Mouse (Mus musculus) embryonic facial prominence, embryonic 12.5 days (tissue): ENCODE measurements around the gene Calcb. TPM values are rescaled to one million over a fixed set of nuclear protein-coding genes. Genes with fewer than 3 reads are reported as not detected.
"Not testable (repeated sequence)": the region's sequence is repeated elsewhere in the genome, so short reads cannot be mapped to it uniquely, and the experiment has no call there.

Experiments used
- ATAC-seq: fragments of 200-750 bp; cut with Nextera tagmentation; 2 replicates; pipeline ENCODE4 v1.8.0; 2017; ENCODE audit not compliant: insufficient number of reproducible peaks, insufficient read depth, low FRiP score, low TSS enrichment
- H3K27ac ChIP-seq: fragments of 300-500 bp; sonication (generic); 2 replicates; pipeline ENCODE4 v1.5.1; 2016; ENCODE audit warnings: mild to moderate bottlenecking
- H3K27me3 ChIP-seq: fragments of 300-500 bp; sonication (generic); 2 replicates; pipeline ENCODE4 v1.6.1; 2016; ENCODE audit warnings: mild to moderate bottlenecking, moderate library complexity
- H3K36me3 ChIP-seq: fragments of 300-500 bp; sonication (generic); 2 replicates; pipeline ENCODE4 v1.6.1; 2016; ENCODE audit warnings: mild to moderate bottlenecking
- H3K4me1 ChIP-seq: fragments of 300-500 bp; sonication (generic); 2 replicates; pipeline ENCODE4 v1.6.1; 2016
- H3K4me2 ChIP-seq: fragments of 300-500 bp; sonication (generic); replicated peaks from 2 replicates; pipeline ENCODE4 v1.6.1; 2016; ENCODE audit warnings: mild to moderate bottlenecking, moderate library complexity
- H3K4me3 ChIP-seq: fragments of 300-500 bp; sonication (generic); 2 replicates; pipeline ENCODE4 v1.5.1; 2016; ENCODE audit warnings: mild to moderate bottlenecking
- H3K9ac ChIP-seq: fragments of 300-500 bp; sonication (generic); 2 replicates; pipeline ENCODE4 v1.6.1; 2016; ENCODE audit warnings: mild to moderate bottlenecking, moderate library complexity
- H3K9me3 ChIP-seq: fragments of 300-500 bp; sonication (generic); 2 replicates; pipeline ENCODE4 v1.6.1; 2016; ENCODE audit warnings: mild to moderate bottlenecking, moderate library complexity
- WGBS: fragments of 180-500 bp; shearing (Covaris S2); methylation state at CpG from one replicate; pipeline ENCODE4 v1.1.7; 2016; 5-methylcytosine and 5-hydroxymethylcytosine counted together
- polyA plus RNA-seq: library from polyadenylated mRNA; unstranded; fragments of >200 nt; fragmentation: Nextera tagmentation; extraction: Ambion mirVana; gene quantifications from 2 replicates; pipeline ENCODE4 v1.2.1, GENCODE M21; 2016

Calcb gene
- polyA plus RNA-seq, result 0.24 and 0.28 TPM in 2 replicates

DNA sequence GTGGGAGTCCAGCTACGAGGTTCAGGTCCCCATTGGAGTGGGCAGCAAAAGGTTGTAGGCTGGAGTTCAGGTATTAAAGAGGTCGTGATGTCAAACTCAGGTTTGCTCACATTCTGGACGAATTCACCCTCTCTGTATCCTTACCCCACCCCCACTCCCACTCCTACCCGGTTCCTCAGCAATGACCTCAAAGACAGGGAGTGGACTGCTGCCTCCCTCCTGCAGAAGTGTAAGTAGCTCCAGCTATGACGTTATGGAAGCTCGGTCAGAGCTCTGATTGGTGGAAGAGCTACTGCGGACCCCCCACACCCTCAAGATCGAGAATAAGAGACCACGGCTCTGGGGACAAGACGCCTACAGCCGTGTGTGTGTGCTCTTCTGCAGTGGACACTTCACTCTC is at the start of gene Calcb:
Calcb (plus strand) TSS at position 344 of the 400 bp plus-strand sequence.
- Histone ChIP-seq H3K9ac (no peak within 1 kb of the TSS), H3K36me3 (no peaks in the 10 kb centered on the region), H3K4me2 (peak within 1 kb of the TSS; percentile 42), H3K4me1 (peaks cover 17% of the 10 kb centered on the region; the same call in 1 of the 2 replicates), H3K9me3 (no peaks in the 10 kb centered on the region), H3K4me3 (peak within 1 kb of the TSS; percentile 17; the same call in 1 of the 2 replicates), H3K27ac (no peak within 1 kb of the TSS), H3K27me3 (peaks cover 50% of the 10 kb centered on the region)
- WGBS, result 7% methylated on average over 11 of the region's 11 CpGs
- ATAC-seq, result peak; percentile 52; the same call in 1 of the 2 replicates

DNA sequence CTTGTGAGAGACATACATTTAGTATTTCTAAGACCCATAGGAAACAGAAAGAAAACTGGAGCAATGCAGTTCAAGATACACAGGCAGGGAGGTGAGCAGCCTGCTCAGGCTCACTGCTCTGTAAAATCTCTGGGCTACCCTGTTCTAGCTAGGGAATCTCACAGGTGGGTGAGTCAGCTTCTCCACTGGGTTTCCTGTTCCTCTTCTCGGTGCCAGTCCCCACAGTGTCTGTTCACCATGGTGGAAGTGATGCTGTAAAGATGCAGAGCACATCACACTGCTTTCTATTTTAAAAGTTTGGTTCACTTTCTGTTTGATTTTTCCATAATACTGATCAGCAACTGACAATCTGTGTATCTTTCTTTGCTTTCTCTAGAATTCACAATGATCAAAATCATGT is 47.0 kb upstream of the Calcb start:
- no peak overlapping the region for H3K9ac ChIP-seq
- no peaks in the 10 kb centered on the region for H3K36me3 ChIP-seq
- H3K9me3 ChIP-seq, result no peaks in the 10 kb centered on the region
- WGBS, result 71% methylated on average over 1 of the region's 1 CpGs
- no peaks in the 10 kb centered on the region for H3K4me1 ChIP-seq
- no peak overlapping the region for H3K4me3 ChIP-seq
- H3K4me2 ChIP-seq, result no peak overlapping the region
- no peaks in the 10 kb centered on the region for H3K27me3 ChIP-seq
- no peak for ATAC-seq
- H3K27ac ChIP-seq, result no peak overlapping the region

DNA sequence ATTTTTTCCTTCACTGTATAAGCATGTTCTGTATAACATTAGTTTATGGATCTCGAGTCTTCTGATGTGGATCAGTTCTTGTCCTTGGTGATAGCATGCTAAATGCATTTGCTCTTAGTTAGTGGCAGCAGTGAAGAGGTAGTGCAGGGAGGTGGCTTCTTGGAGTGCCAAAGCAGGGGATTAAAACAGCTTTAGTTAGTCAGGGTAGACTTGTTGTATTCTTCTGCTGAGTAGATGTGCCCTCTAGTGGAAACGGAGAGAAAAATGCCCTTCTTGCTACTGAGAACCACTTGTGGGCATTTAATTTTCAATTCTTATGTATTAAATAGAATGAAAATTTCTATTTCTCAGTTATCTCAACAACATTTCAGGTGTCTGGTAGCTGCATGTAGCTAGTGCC is 45.7 kb upstream of the Calcb start:
- H3K4me3 ChIP-seq, result no peak overlapping the region
- no peak overlapping the region for H3K27ac ChIP-seq
- no peak overlapping the region for H3K4me2 ChIP-seq
- H3K4me1 ChIP-seq, result no peaks in the 10 kb centered on the region
- H3K9me3 ChIP-seq, result no peaks in the 10 kb centered on the region
- WGBS, result 26% methylated on average over 2 of the region's 2 CpGs
- no peaks in the 10 kb centered on the region for H3K27me3 ChIP-seq
- no peak for ATAC-seq
- no peak overlapping the region for H3K9ac ChIP-seq
- no peaks in the 10 kb centered on the region for H3K36me3 ChIP-seq

DNA sequence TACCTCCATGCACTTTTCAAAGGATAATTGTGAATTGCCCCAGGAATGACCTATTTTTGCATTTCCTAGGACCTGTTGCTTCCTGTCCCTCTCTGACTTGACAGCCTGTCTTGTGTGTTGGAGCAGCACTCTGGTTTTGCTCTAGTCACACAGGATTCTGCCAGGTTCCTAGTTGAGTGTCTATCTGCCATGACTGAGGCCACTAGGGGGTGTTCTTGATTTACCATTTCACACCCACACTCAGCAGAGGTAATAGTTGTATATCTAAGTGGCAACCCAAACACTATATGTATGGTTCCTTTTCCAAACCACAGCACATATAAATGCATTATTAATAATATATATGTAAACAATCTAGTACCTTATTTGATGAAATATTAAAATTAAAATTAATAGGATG is 26.1 kb upstream of the Calcb start:
- no peak overlapping the region for H3K9ac ChIP-seq
- H3K4me1 ChIP-seq, result no peaks in the 10 kb centered on the region
- no peak overlapping the region for H3K4me3 ChIP-seq
- ATAC-seq, result no peak
- no peaks in the 10 kb centered on the region for H3K27me3 ChIP-seq
- H3K9me3 ChIP-seq, result no peaks in the 10 kb centered on the region
- no peak overlapping the region for H3K27ac ChIP-seq
- no peaks in the 10 kb centered on the region for H3K36me3 ChIP-seq
- no peak overlapping the region for H3K4me2 ChIP-seq

DNA sequence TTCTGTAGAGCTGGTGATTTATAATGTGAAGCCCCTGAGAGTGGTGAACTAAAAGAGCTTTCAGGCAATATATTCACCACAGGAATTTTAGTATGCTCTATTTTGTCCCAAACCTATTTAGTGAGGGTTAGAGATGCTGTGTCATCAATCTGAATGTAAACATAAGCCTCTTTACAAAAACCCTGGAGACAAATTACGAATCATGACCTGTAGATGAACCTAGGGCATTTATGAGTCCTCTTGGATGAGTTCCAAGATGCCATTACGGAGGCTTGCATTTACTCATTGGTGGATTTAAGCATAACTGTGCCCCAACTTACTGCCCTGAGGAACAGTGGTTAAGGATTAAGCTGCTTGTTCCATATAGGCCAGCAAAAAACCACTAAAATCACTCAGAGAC is 17.6 kb upstream of the Calcb start:
- no peak overlapping the region for H3K9ac ChIP-seq
- H3K27ac ChIP-seq, result no peak overlapping the region
- H3K36me3 ChIP-seq, result no peaks in the 10 kb centered on the region
- no peaks in the 10 kb centered on the region for H3K27me3 ChIP-seq
- no peak for ATAC-seq
- no peaks in the 10 kb centered on the region for H3K4me1 ChIP-seq
- no peaks in the 10 kb centered on the region for H3K9me3 ChIP-seq
- no peak overlapping the region for H3K4me2 ChIP-seq
- WGBS, result 46% methylated on average over 2 of the region's 2 CpGs
- H3K4me3 ChIP-seq, result no peak overlapping the region

DNA sequence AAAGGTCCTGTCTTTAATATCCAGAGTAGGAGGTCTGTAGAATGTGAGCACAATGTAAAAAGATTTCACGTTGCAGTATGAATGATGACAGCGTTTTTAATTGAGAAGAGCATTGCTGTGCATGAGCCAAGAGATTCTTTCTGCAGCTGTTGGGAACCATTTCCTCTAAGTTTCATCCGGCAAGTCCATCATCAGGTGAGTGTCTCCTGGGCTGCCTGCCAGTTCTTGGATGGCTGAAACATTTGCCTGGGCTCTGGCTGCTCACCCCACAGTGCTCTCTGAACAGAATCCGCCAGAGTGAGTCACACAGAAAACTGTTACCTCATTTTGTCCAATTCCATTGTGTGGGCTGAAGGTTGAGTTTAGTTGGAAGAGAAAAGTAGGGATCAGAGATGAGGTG is 11.7 kb upstream of the Calcb start:
- ATAC-seq, result no peak
- no peaks in the 10 kb centered on the region for H3K36me3 ChIP-seq

DNA sequence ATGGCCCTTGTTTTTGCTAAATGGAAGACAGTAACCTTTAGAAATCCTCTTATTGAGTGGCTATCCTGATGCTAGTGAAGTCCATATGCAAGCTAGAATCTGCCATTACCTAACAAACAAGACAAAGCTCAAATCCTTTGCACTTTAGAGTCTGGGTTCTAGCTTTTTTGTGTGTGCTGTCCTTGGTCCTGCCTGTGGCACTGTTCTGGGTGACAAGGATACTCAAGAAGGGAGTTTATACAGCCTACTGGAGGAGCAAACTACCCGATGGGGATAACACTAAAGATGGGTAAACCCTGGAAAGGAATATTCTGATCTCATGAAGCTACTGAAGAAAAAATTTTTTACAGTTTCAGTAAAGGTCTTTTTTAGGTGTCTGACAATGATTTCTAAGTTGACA is 11.0 kb upstream of the Calcb start:
- H3K27me3 ChIP-seq, result no peaks in the 10 kb centered on the region
- 67% methylated on average over 1 of the region's 1 CpGs for WGBS
- no peak overlapping the region for H3K4me2 ChIP-seq
- no peak overlapping the region for H3K9ac ChIP-seq
- H3K9me3 ChIP-seq, result no peaks in the 10 kb centered on the region
- H3K4me3 ChIP-seq, result no peak overlapping the region
- H3K36me3 ChIP-seq, result no peaks in the 10 kb centered on the region
- no peak for ATAC-seq
- no peaks in the 10 kb centered on the region for H3K4me1 ChIP-seq
- no peak overlapping the region for H3K27ac ChIP-seq

More for the DNA sequence above, 11.7 kb upstream of the Calcb start:
- Histone ChIP-seq H3K4me2 (no peak overlapping the region), H3K9ac (no peak overlapping the region), H3K4me3 (no peak overlapping the region), H3K27ac (no peak overlapping the region), H3K27me3 (no peaks in the 10 kb centered on the region), H3K9me3 (no peaks in the 10 kb centered on the region), H3K4me1 (no peaks in the 10 kb centered on the region)
- WGBS, result 82% methylated on average over 4 of the region's 4 CpGs

DNA sequence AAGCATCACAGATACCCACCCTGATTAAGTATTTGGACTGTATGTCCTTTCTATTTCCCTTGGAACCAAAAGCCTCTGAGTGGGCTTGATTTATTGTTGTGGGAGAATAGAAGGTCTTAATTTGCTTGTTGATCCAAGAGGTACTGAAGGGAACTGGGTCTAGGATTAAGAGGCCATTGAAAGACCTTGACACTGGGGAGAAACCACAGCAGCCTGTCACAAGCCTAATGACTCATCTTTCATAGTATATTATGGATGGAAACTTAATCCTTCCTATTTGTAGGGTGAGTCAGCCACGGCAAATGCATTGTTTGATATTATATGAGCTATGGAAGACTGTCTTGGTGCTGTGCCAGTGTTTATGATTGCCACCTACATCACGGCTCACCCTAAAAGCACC is 8.0 kb upstream of the Calcb start:
- H3K27me3 ChIP-seq, result no peaks in the 10 kb centered on the region
- H3K36me3 ChIP-seq, result no peaks in the 10 kb centered on the region
- no peaks in the 10 kb centered on the region for H3K4me1 ChIP-seq
- 66% methylated on average over 2 of the region's 2 CpGs for WGBS
- H3K4me2 ChIP-seq, result no peak overlapping the region
- no peaks in the 10 kb centered on the region for H3K9me3 ChIP-seq
- ATAC-seq, result no peak
- no peak overlapping the region for H3K9ac ChIP-seq
- no peak overlapping the region for H3K27ac ChIP-seq
- no peak overlapping the region for H3K4me3 ChIP-seq

DNA sequence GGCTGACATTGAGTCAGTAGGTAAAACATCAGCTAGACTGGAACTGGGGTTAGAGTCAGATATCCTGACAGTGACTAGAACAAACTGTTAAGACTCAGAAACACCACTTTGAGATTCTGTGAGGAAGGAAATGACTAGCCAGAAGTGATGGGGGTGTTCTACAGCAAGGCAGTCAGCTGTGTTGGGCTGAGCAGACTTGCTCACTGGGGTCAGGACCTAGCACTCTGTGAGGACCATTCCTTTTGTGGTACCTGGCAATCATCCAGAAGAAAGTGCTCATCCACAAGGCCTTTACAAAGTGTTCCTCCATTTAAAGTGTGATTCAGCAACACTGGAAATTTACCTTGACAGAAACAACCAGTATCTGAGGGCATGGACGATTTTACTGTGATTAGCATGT is 5.9 kb upstream of the Calcb start:
- H3K4me1 ChIP-seq, result no peaks in the 10 kb centered on the region

DNA sequence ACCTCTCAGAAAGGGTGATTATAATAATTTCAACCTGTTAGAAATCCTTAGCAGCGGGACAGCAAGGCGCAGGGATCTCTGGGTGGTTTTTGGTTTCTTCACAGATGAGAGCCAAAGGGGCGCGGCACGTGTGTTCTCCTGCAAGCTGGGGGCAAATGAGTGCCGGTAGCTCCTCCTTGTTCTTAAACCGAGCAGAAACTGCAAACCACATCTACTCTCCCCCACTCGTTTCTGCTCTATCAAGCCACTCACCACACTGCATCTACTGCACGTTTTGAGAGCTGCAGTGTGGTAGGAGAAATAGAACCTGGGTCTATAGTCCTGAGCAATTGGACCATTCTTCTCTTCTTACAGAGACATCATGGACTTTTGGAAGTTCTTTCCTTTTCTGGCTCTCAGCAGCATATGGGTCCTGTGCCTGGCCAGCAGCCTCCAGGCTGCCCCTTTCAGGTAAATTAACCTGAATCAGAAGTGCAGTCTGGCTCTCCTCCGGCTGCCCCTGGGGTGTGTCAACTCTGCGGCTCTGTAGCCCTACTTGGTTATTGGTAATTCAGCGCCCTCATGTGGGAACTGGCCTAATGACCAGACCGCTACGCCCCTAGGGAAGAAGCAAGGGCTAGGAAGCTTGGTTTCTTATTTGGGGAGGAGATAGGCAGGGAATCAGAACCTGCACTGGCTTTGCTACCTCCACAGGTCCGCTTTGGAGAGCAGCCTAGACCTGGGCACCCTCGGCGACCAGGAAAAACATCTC is 1.1 kb downstream of the Calcb start:
- H3K27me3 ChIP-seq, result peaks cover 50% of the 10 kb centered on the region
- H3K4me3 ChIP-seq, result peak overlapping the region; percentile 17; the same call in 1 of the 2 replicates
- no peak overlapping the region for H3K9ac ChIP-seq
- 4% methylated on average over 17 of the region's 17 CpGs for WGBS
- no peaks in the 10 kb centered on the region for H3K36me3 ChIP-seq
- no peak; the same call in 1 of the 2 replicates for ATAC-seq
- H3K27ac ChIP-seq, result no peak overlapping the region
- H3K9me3 ChIP-seq, result no peaks in the 10 kb centered on the region
- H3K4me1 ChIP-seq, result peaks cover 17% of the 10 kb centered on the region; the same call in 1 of the 2 replicates
- H3K4me2 ChIP-seq, result peak overlapping the region; percentile 42

More for the DNA sequence above, 5.9 kb upstream of the Calcb start:
- no peak overlapping the region for H3K9ac ChIP-seq
- H3K4me2 ChIP-seq, result no peak overlapping the region
- no peaks in the 10 kb centered on the region for H3K9me3 ChIP-seq
- H3K36me3 ChIP-seq, result no peaks in the 10 kb centered on the region
- WGBS, result 67% methylated on average over 1 of the region's 1 CpGs
- H3K4me3 ChIP-seq, result no peak overlapping the region
- no peak overlapping the region for H3K27ac ChIP-seq
- no peak for ATAC-seq
- H3K27me3 ChIP-seq, result peaks cover 11% of the 10 kb centered on the region

DNA sequence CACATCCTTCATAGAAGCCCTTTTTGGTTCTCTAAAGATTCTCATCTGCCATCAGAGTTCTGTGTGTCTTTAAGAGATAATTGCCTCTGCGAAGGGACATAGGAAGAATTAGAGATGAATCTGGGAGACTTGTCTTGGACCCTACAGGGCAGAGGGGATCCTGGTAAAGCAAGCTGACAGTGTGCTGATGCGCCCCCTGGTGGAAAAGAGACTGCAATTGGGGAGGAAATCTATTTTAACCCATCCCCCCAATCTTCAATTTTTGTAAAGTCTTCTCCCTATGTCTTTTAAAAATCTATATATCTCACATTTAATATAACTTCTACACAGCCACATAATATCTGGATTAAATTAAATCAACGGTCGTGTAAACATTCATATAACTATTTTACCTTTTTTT is 11.3 kb downstream of the Calcb start:
- H3K4me2 ChIP-seq, H3K27me3 ChIP-seq, H3K9ac ChIP-seq, H3K27ac ChIP-seq, H3K4me3 ChIP-seq, ATAC-seq, H3K9me3 ChIP-seq, H3K36me3 ChIP-seq, H3K4me1 ChIP-seq: not testable (repeated sequence)
- WGBS, result 62% methylated on average over 4 of the region's 4 CpGs

DNA sequence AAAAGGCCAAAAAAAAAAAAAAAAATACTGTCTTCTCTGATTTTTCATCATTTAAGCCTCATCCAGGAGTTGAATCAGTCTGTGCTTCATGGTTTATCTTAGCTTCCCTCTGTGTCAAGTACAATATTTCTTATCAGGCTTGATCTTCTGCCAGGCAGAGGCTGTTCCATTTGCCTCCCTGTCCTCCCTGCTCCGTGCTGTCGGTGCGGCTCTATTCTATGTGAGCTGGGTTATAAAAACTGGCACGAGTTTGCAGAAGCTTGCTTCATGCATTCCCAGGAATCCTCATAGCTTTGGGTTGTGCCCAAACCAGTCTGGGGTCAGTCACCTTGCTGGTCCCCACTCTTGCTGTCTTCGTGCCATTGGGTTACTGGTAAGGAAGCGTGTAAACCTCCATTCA is 12.7 kb downstream of the Calcb start:
- H3K36me3 ChIP-seq, result no peaks in the 10 kb centered on the region
- no peak overlapping the region for H3K4me3 ChIP-seq
- no peaks in the 10 kb centered on the region for H3K27me3 ChIP-seq
- H3K4me1 ChIP-seq, result no peaks in the 10 kb centered on the region
- H3K27ac ChIP-seq, result no peak overlapping the region
- H3K9ac ChIP-seq, result no peak overlapping the region
- H3K9me3 ChIP-seq, result no peaks in the 10 kb centered on the region
- H3K4me2 ChIP-seq, result no peak overlapping the region
- ATAC-seq, result no peak
- WGBS, result 75% methylated on average over 6 of the region's 6 CpGs
